Mouse (Mus musculus) liver, adult 2 months (tissue): Measurements from ENCODE around the gene Calm2. TPM values are rescaled to one million over a fixed set of nuclear protein-coding genes. Genes with fewer than 3 reads are reported as not detected.
A peak's percentile ranks its signal among the peaks of the same experiment; 100 is the strongest.

ENCODE experiments used
- DNase-seq: peaks from one replicate; pipeline ENCODE4 v3.0.0-alpha.2; 2011; ENCODE audit warnings: low read depth, low spot score; ENCODE audit errors: extremely low read depth
- H3K27ac ChIP-seq: fragments of 200-500 bp; replicated peaks from 2 replicates; pipeline ENCODE4 v1.5.1; 2012; ENCODE audit warnings: low read depth, mild to moderate bottlenecking, control low read depth, inconsistent platforms, low read length; ENCODE audit not compliant: insufficient read depth
- H3K27me3 ChIP-seq: fragments of 200-500 bp; 2 replicates; pipeline ENCODE4 v1.6.1; 2012; ENCODE audit warnings: mild to moderate bottlenecking, moderate library complexity, low read length, inconsistent platforms; ENCODE audit not compliant: control insufficient read depth, insufficient read depth
- H3K36me3 ChIP-seq: fragments of 200-500 bp; 2 replicates; pipeline ENCODE4 v1.6.1; 2012; ENCODE audit warnings: low read length, inconsistent platforms; ENCODE audit not compliant: control insufficient read depth, insufficient read depth
- H3K4me1 ChIP-seq: fragments of 200-500 bp; 2 replicates; pipeline ENCODE4 v1.6.1; 2011; ENCODE audit warnings: low read length; ENCODE audit not compliant: control insufficient read depth, insufficient read depth
- H3K4me3 ChIP-seq: fragments of 200-500 bp; 2 replicates; pipeline ENCODE4 v1.5.1; 2011; ENCODE audit warnings: low read depth, mild to moderate bottlenecking, control low read depth, low read length, moderate library complexity; ENCODE audit not compliant: insufficient read depth
- H3K79me2 ChIP-seq: fragments of 200-500 bp; 2 replicates; pipeline ENCODE4 v1.6.1; 2012; ENCODE audit warnings: inconsistent platforms, mild to moderate bottlenecking, low read length, moderate library complexity; ENCODE audit not compliant: control insufficient read depth, insufficient read depth
- H3K9ac ChIP-seq: fragments of 200-500 bp; 2 replicates; pipeline ENCODE4 v1.6.1; 2012; ENCODE audit warnings: low read depth, mild to moderate bottlenecking, control low read depth, inconsistent platforms, low read length
- CTCF ChIP-seq: fragments of 200-500 bp; IDR thresholded peaks from 2 replicates; pipeline ENCODE4 v1.5.1; 2011; ENCODE audit warnings: low read depth, low read length, control low read depth
- POLR2A ChIP-seq: fragments of 200-500 bp; IDR thresholded peaks from 2 replicates; pipeline ENCODE4 v1.6.1; 2011; ENCODE audit warnings: low read length, control low read depth; ENCODE audit not compliant: insufficient read depth; ENCODE audit errors: extremely low read depth
- WGBS: fragments of 180-500 bp; shearing (Covaris S2); methylation state at CpG from one replicate; pipeline ENCODE4 v1.1.7; 2018; 5-methylcytosine and 5-hydroxymethylcytosine counted together
- polyA plus RNA-seq: library from polyadenylated mRNA; depleted of rRNA; stranded (reverse); fragments of >200 nt; gene quantifications from 2 replicates; pipeline ENCODE4 v1.2.3, GENCODE M21; 2012
- total RNA-seq: library from RNA; depleted of rRNA; stranded (reverse); fragments of >200 nt; gene quantifications from 2 replicates; pipeline ENCODE4 v1.2.3, GENCODE M21; 2014

The Calm2 gene
- total and polyA plus RNA-seq, 2 experiments = 19.7 to 257 TPM

DNA sequence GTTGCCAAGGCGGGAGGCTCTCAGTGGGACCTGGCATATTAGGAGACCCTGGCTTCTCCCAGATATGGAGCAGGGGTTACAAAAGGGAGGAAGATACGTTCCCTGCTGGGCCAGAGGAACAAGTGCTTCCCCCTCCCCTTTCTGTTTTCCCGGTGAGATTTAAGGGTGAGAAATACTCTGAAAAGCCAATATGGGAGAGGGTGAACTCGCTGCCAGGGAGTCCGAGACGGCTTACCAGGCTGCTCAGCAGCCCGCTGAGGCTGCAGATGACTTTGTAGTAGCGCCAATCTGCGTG is 26.7 kb upstream of the Calm2 start:
- Histone ChIP-seq H3K27ac (peak overlapping the region; percentile 26), H3K79me2 (no peaks in the 10 kb centered on the region), H3K4me1 (no peaks in the 10 kb centered on the region; the same call in 1 of the 2 replicates), H3K36me3 (no peaks in the 10 kb centered on the region), H3K27me3 (no peaks in the 10 kb centered on the region), H3K9ac (peak overlapping the region; percentile 7), H3K4me3 (peak overlapping the region; percentile 44)
- 17% methylated on average over 9 of the region's 9 CpGs for WGBS
- DNase-seq = no peak
- TF ChIP-seq POLR2A = no peak
- TF ChIP-seq CTCF = no peak

DNA sequence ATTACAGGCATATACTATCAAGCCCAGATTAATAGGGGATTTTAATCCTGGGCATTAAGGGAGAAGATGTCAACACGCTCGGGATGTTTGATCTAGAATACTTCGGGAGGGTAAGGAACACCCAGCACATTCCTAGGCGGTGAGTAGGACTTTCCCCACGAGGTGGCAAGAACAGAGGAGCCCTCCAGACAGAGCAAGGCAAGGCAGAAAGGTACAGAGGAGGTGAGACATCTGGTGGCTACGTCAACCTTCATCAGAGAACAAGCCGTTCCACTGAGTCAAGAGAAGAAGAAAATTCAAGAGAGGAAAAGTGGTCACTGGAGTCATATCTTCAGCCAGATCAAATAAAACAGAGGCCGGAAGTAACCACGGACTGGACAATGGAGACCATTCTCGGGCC is 26.1 kb upstream of the Calm2 start:
- H3K4me1 ChIP-seq = no peaks in the 10 kb centered on the region; the same call in 1 of the 2 replicates
- no peaks in the 10 kb centered on the region for H3K79me2 ChIP-seq

DNA sequence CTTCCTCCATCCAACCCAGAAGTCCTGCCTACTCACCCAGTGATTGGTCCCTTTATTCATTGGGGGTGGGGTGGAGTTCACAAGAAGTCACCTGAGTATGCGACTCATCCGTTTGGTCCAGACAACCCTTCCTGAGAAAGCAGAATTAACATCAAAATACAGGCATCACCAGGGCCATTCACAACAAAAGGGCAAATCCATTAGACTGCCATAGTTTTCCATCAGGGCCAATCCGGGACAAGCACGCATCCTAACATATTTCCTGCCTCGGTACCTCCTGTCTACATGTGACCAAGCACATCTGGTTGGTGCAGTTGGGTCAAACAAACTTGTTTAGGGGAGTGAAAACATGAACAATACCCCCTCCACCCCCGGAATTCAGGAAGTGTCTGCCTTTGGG is 24.9 kb upstream of the Calm2 start:
- Histone ChIP-seq H3K27me3 (no peaks in the 10 kb centered on the region), H3K27ac (peak overlapping the region; percentile 23; the same call in 1 of the 2 replicates), H3K4me3 (no peak overlapping the region), H3K36me3 (no peaks in the 10 kb centered on the region), H3K79me2 (no peaks in the 10 kb centered on the region), H3K4me1 (no peaks in the 10 kb centered on the region; the same call in 1 of the 2 replicates), H3K9ac (no peak overlapping the region)
- TF ChIP-seq CTCF (no peak), POLR2A (no peak)
- DNase-seq = no peak
- 87% methylated on average over 6 of the region's 6 CpGs for WGBS

More for the DNA sequence above, 26.1 kb upstream of the Calm2 start:
- peak overlapping the region; percentile 26 for H3K27ac ChIP-seq
- DNase-seq = no peak
- H3K9ac ChIP-seq = peak overlapping the region; percentile 32; the same call in 1 of the 2 replicates
- TF ChIP-seq POLR2A (no peak), CTCF (no peak)
- 61% methylated on average over 10 of the region's 10 CpGs for WGBS
- H3K36me3 ChIP-seq = no peaks in the 10 kb centered on the region
- peak overlapping the region; percentile 13; the same call in 1 of the 2 replicates for H3K4me3 ChIP-seq
- no peaks in the 10 kb centered on the region for H3K27me3 ChIP-seq

DNA sequence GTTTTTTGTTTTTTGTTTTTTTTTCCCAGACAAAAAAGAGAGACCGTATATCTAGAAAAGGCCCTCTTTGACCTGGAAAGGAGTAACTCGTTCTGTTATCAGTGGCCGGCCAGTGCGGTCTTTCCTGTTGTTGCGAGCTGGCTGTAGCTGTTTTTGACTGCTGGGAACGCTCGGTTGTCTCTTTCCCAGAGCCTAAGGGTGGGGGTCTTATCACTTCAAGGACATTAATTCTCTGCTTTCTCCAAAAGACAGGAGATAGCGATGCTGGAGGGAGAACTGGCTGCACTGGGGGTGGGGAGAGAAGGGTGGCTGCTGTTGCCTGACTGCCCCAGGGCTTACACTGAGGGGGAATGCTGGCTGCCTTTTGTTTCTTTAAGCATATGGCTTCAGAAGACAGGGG is 24.1 kb upstream of the Calm2 start:
- Histone ChIP-seq H3K36me3 (no peaks in the 10 kb centered on the region), H3K4me3 (no peak overlapping the region), H3K9ac (no peak overlapping the region), H3K79me2 (no peaks in the 10 kb centered on the region), H3K4me1 (no peaks in the 10 kb centered on the region; the same call in 1 of the 2 replicates), H3K27ac (peak overlapping the region; percentile 54; the same call in 1 of the 2 replicates), H3K27me3 (no peaks in the 10 kb centered on the region)
- WGBS = 78% methylated on average over 8 of the region's 8 CpGs
- no peak for DNase-seq
- TF ChIP-seq POLR2A (no peak), CTCF (no peak)

DNA sequence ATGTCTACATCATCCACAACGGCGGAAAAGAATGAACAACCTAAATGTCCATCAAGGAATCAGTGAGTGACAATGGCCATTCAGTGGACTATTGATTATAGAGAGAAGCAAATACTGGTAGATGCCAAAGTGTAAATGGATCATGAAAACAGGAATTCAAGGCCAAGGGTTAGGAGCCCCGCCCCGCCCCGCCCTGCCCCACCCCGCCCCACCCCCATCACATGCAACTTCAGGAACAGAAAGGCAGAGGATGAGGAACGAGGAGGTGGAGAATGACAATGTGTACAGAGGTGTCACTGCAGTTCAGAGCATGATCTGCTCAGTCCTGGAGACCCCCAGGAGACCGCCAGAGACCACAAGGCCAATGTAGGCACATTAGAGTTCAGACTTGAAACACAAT is 23.5 kb upstream of the Calm2 start:
- 60% methylated on average over 8 of the region's 8 CpGs for WGBS
- Histone ChIP-seq H3K4me1 (no peaks in the 10 kb centered on the region; the same call in 1 of the 2 replicates), H3K36me3 (no peaks in the 10 kb centered on the region), H3K79me2 (no peaks in the 10 kb centered on the region), H3K4me3 (no peak overlapping the region), H3K9ac (no peak overlapping the region), H3K27me3 (no peaks in the 10 kb centered on the region), H3K27ac (peak overlapping the region; percentile 42)
- TF ChIP-seq POLR2A (no peak), CTCF (no peak)
- DNase-seq = no peak

DNA sequence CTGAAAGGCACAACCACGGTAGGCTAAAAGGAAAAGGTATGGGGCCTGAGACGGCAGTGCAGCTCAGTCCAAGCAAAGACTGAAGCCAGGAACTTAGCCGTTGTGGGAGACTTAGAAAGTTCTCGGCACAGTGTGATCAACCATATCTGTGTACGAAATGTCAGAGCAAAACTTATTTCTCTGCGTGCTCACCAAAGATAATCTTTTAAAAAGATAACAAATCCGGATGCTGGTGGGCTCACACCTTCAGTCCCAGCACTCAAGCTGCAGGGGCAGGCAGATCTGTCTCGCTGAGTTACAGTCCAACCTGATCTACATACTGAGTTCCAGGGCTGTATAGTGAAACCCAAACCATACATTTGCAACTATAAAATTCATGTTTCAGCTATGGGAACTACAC is 22.7 kb upstream of the Calm2 start:
- DNase-seq = no peak
- no peak overlapping the region for H3K9ac ChIP-seq
- H3K27me3 ChIP-seq = no peaks in the 10 kb centered on the region
- WGBS = 80% methylated on average over 8 of the region's 8 CpGs
- H3K27ac ChIP-seq = no peak overlapping the region
- no peaks in the 10 kb centered on the region for H3K79me2 ChIP-seq
- no peak for TF ChIP-seq CTCF
- TF ChIP-seq POLR2A = no peak
- H3K36me3 ChIP-seq = no peaks in the 10 kb centered on the region
- no peaks in the 10 kb centered on the region; the same call in 1 of the 2 replicates for H3K4me1 ChIP-seq
- H3K4me3 ChIP-seq = no peak overlapping the region
